Mouse (Mus musculus) liver, postnatal 0 days (tissue): ENCODE results near the gene Stk40. TPM values are rescaled to one million over a fixed set of nuclear protein-coding genes. Genes with fewer than 3 reads are reported as not detected.

ENCODE experiments used
- ATAC-seq: fragments of 200-750 bp; cut with Nextera tagmentation; 2 replicates; pipeline ENCODE4 v1.8.0; 2017; ENCODE audit warnings: mild to moderate bottlenecking, moderate library complexity
- DNase-seq: peaks from one replicate; pipeline ENCODE4 v3.0.0-alpha.2; 2016
- H3K27ac ChIP-seq: fragments of 300-500 bp; sonication (generic); 2 replicates; pipeline ENCODE4 v1.5.1; 2014; ENCODE audit warnings: antibody characterized with exemption, moderate library complexity, mild to moderate bottlenecking, low read depth
- H3K27me3 ChIP-seq: fragments of 300-500 bp; sonication (generic); 2 replicates; pipeline ENCODE4 v1.6.1; 2014; ENCODE audit warnings: low read length, control low read depth, mixed read lengths; ENCODE audit not compliant: insufficient read depth
- H3K36me3 ChIP-seq: fragments of 300-500 bp; sonication (generic); replicated peaks from 2 replicates; pipeline ENCODE4 v1.6.1; 2014; ENCODE audit warnings: mild to moderate bottlenecking, control low read depth, low read length, moderate library complexity, mixed read lengths; ENCODE audit not compliant: insufficient read depth
- H3K4me1 ChIP-seq: fragments of 300-500 bp; sonication (generic); 2 replicates; pipeline ENCODE4 v1.6.1; 2014; ENCODE audit warnings: antibody characterized with exemption, mild to moderate bottlenecking, control low read depth; ENCODE audit not compliant: insufficient read depth
- H3K4me2 ChIP-seq: fragments of 300-500 bp; sonication (generic); 2 replicates; pipeline ENCODE4 v1.6.1; 2014; ENCODE audit warnings: low read depth, mild to moderate bottlenecking, low read length, moderate library complexity, mixed read lengths
- H3K4me3 ChIP-seq: fragments of 300-500 bp; sonication (generic); 2 replicates; pipeline ENCODE4 v1.5.1; 2014; ENCODE audit warnings: low read depth, low read length
- H3K9ac ChIP-seq: fragments of 300-500 bp; sonication (generic); replicated peaks from 2 replicates; pipeline ENCODE4 v1.6.1; 2014; ENCODE audit warnings: mild to moderate bottlenecking, moderate library complexity
- H3K9me3 ChIP-seq: fragments of 300-500 bp; sonication (generic); 2 replicates; pipeline ENCODE4 v1.6.1; 2016; ENCODE audit warnings: mild to moderate bottlenecking, control low read depth, low read length, mixed read lengths
- CTCF ChIP-seq: sonication (generic); IDR thresholded peaks from 2 replicates; pipeline ENCODE4 v1.5.1; 2016; ENCODE audit warnings: antibody characterized with exemption, low read depth
- EP300 ChIP-seq: IDR thresholded peaks from 2 replicates; pipeline ENCODE4 v1.6.1; 2016; ENCODE audit warnings: antibody characterized with exemption, low read depth, mild to moderate bottlenecking
- WGBS: fragments of 180-500 bp; shearing (Covaris S2); extraction: QIAGEN DNeasy Blood & Tissue Kit; methylation state at CpG from one replicate; pipeline ENCODE4 v1.1.7; 2014; ENCODE audit not compliant: insufficient replicate concordance; 5-methylcytosine and 5-hydroxymethylcytosine counted together
- polyA plus RNA-seq: library from polyadenylated mRNA; unstranded; fragments of >200 nt; fragmentation: Nextera tagmentation; extraction: Ambion mirVana; gene quantifications from 2 replicates; pipeline ENCODE4 v1.2.1, GENCODE M21; 2015

Stk40 gene
- polyA plus RNA-seq, 1 experiment from 2014 or later = 11.3 TPM

GRCm38 (mm10) chr4:126130502-126130901, 26.7 kb downstream of the Stk40 start:
- H3K27ac ChIP-seq = peak overlapping the region; percentile 45; the same call in 1 of the 2 replicates

GRCm38 (mm10) chr4:126131290-126132121, 27.7 kb downstream of the Stk40 start:
- H3K27me3 ChIP-seq = no peaks in the 10 kb centered on the region
- DNase-seq (no peak), ATAC-seq (peak; percentile 67)
- no peaks in the 10 kb centered on the region for H3K9me3 ChIP-seq
- TF ChIP-seq CTCF (no peak), EP300 (no peak)
- H3K36me3 ChIP-seq = peaks cover 36% of the 10 kb centered on the region
- peak overlapping the region; percentile 79 for H3K27ac ChIP-seq
- WGBS = 61% methylated on average over 10 of the region's 10 CpGs
- peaks cover 4% of the 10 kb centered on the region; the same call in 1 of the 2 replicates for H3K4me1 ChIP-seq
- no peak overlapping the region for H3K9ac ChIP-seq
- no peak overlapping the region for H3K4me2 ChIP-seq
- no peak overlapping the region for H3K4me3 ChIP-seq

More at GRCm38 (mm10) chr4:126130502-126130901, 26.7 kb downstream of the Stk40 start:
- WGBS = 72% methylated on average over 11 of the region's 11 CpGs
- TF ChIP-seq CTCF = no peak
- TF ChIP-seq EP300 = no peak
- Histone ChIP-seq H3K27me3 (no peaks in the 10 kb centered on the region), H3K4me1 (peaks cover 4% of the 10 kb centered on the region; the same call in 1 of the 2 replicates), H3K4me2 (no peak overlapping the region), H3K4me3 (no peak overlapping the region), H3K9ac (no peak overlapping the region), H3K36me3 (peaks cover 36% of the 10 kb centered on the region), H3K9me3 (no peaks in the 10 kb centered on the region)
- DNase-seq = no peak
- no peak for ATAC-seq

- Histone ChIP-seq H3K27ac (peak overlapping the region; percentile 79; the same call in 1 of the 2 replicates), H3K9me3 (no peaks in the 10 kb centered on the region), H3K4me3 (no peak overlapping the region), H3K27me3 (no peaks in the 10 kb centered on the region), H3K36me3 (peaks cover 37% of the 10 kb centered on the region), H3K4me1 (peaks cover 4% of the 10 kb centered on the region; the same call in 1 of the 2 replicates), H3K9ac (no peak overlapping the region), H3K4me2 (no peak overlapping the region)
- DNase-seq (no peak), ATAC-seq (no peak)
- WGBS = 86% methylated on average over 6 of the region's 6 CpGs
- TF ChIP-seq CTCF (no peak), EP300 (no peak)
Observed at GRCm38 (mm10) chr4:126132636-126133264, 29.0 kb downstream of the Stk40 start.

GRCm38 (mm10) chr4:126134236-126134635, 30.5 kb downstream of the Stk40 start:
- H3K9me3 ChIP-seq = no peaks in the 10 kb centered on the region
- TF ChIP-seq EP300 (no peak), CTCF (no peak)
- peaks cover 4% of the 10 kb centered on the region; the same call in 1 of the 2 replicates for H3K4me1 ChIP-seq
- WGBS = 95% methylated on average over 4 of the region's 4 CpGs
- H3K27ac ChIP-seq = no peak overlapping the region
- ATAC-seq = no peak
- no peaks in the 10 kb centered on the region for H3K27me3 ChIP-seq
- DNase-seq = no peak
- H3K36me3 ChIP-seq = peaks cover 39% of the 10 kb centered on the region
- no peak overlapping the region for H3K4me3 ChIP-seq
- no peak overlapping the region for H3K9ac ChIP-seq
- no peak overlapping the region for H3K4me2 ChIP-seq

- WGBS = 74% methylated on average over 4 of the region's 4 CpGs
- Histone ChIP-seq H3K27ac (no peak overlapping the region), H3K4me2 (no peak overlapping the region), H3K27me3 (no peaks in the 10 kb centered on the region), H3K36me3 (peaks cover 40% of the 10 kb centered on the region), H3K9ac (no peak overlapping the region), H3K4me1 (peaks cover 4% of the 10 kb centered on the region; the same call in 1 of the 2 replicates), H3K4me3 (no peak overlapping the region), H3K9me3 (no peaks in the 10 kb centered on the region)
- DNase-seq = no peak
- no peak for TF ChIP-seq CTCF
- no peak for TF ChIP-seq EP300
- ATAC-seq = no peak
Observed at GRCm38 (mm10) chr4:126134639-126135038, 30.9 kb downstream of the Stk40 start.

- Histone ChIP-seq H3K4me1 (no peaks in the 10 kb centered on the region; the same call in 1 of the 2 replicates), H3K36me3 (peaks cover 39% of the 10 kb centered on the region), H3K9ac (no peak overlapping the region), H3K4me3 (no peak overlapping the region), H3K27me3 (no peaks in the 10 kb centered on the region), H3K4me2 (no peak overlapping the region), H3K9me3 (no peaks in the 10 kb centered on the region), H3K27ac (no peak overlapping the region)
- WGBS = 73% methylated on average over 4 of the region's 4 CpGs
- TF ChIP-seq CTCF (no peak), EP300 (no peak)
- no peak for DNase-seq
- ATAC-seq = no peak
Observed at GRCm38 (mm10) chr4:126137773-126138172, 34.0 kb downstream of the Stk40 start.
